Mouse (Mus musculus): ENCODE results near the gene Dido1. TPM values are rescaled to one million over a fixed set of nuclear protein-coding genes. Genes with fewer than 3 reads are reported as not detected.

Gene Dido1
- total RNA-seq, 2 experiments from 2014 or later = 39.0 to 39.7 TPM

DNA sequence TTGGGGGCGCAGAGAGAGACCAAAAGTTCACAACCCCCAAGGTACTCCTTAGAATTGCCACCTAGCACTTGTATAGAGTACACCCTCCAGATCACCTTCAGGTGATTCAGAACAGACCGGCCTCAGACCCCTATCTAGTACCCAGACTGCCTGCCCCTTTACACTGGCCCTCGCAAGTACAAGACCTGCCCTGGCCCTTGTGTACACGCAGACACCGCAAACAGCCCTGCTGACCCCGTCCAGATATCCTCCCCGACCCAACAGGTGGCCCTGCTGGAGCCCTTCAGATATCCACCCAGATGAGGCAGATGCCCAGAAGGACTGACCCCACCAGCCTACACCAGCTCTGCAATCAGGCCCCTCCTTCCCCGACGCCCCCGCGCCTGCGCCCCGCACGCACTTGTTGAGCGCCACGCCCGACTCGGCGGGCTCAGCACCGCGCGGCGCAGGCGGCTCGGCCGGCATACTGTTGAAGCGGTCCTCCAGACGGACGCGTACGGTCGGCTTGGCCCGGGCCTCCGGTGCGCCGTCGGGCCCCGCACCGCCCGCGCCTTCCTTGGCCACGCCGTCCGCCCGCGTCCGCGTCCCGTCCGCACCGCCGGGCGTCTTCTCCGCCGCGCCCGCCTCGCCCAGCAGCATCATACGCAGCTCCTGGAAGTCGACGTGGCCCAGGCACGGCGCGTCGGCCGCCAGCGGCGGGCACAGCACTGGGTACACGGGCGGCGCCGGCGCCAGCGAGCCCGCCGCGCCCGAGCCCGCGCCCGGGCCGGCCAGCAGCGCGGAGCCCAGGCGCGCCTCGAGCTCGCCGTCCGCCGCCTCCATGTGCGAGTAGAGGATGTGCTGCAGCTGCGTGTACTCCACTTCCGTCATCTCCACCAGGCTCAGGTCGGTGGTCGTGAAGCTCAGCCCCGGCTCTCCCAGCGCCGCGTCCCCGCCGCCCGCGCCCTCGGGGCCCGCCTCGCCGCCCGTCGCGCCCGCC lies 67.9 kb downstream of the Dido1 start:
- intact Hi-C loops (cut with DNase I) = no loop called here
- no peak for DNase-seq

DNA sequence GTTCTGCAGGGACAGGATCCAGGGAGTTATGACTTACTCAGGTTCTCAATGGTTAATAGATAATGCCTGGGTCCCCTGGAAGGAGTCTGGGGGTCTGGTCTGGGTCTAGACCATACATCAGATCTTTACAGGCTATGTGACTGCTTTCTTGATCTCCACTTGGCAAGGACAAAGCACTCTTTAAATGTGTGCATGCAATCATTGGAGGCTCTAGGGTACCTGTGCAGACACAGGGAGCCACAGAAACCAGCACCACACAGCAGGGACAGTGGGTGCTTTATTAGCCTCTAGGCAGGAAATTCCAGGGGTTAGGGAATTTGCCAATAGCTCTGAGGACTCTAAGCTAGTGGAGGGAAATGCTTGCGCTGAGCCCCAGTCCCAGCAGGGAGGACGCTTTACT lies 97.9 kb downstream of the Dido1 start:
- intact Hi-C loops (cut with DNase I) = no loop called here
- DNase-seq = no peak

DNA sequence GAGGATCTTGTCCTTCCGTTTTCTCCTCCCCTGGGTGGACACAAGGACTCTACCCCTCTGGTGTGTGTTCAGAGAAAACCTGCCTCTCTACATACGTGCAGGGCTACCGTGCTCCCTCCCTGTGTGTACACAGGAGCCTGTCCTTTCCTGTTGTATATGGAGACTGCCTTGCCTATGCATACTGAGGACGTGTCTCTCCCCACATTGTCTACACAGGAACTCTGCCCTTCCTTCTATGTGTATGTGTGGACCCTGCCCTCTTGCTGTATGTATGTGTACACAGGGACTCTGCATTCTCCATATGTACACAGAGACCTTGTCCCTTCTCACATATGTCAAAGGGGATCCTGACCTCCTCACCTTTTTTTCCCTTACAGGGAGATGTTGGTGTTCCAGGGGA lies 99.5 kb downstream of the Dido1 start:
- intact Hi-C loops (cut with DNase I) = no loop called here
- DNase-seq = no peak

Other genes starting within 250 kb of the Dido1 start
- not detected for gene Ntsr1, start 210.0 kb downstream of the Dido1 start, total RNA-seq (2021)
- 10 to 100 TPM; 14.5 to 14.8 TPM for gene Mrgbp, start 128.7 kb downstream of the Dido1 start, total RNA-seq (2021)
- 10 to 100 TPM; 37.7 to 38.2 TPM for gene Ogfr, start 120.8 kb downstream of the Dido1 start, total RNA-seq (2021)
- under 1 TPM; 0.46 to 0.50 TPM for gene Col9a3, start 112.2 kb downstream of the Dido1 start, total RNA-seq (2021)
- under 1 TPM in 1 of 2 experiments, not detected in 1; 0.12 TPM for gene Tcfl5, start 67.3 kb downstream of the Dido1 start, total RNA-seq (2021)
- gene Gid8, start 118 bp upstream of the Dido1 start, total RNA-seq (2021) = 10 to 100 TPM; 64.7 to 69.6 TPM
- gene Slc17a9, start 15.3 kb upstream of the Dido1 start, total RNA-seq (2021) = under 1 TPM; 0.34 to 0.57 TPM
- not detected for gene Bhlhe23, start 66.9 kb upstream of the Dido1 start, total RNA-seq (2021)
- 10 to 100 TPM; 43.1 to 43.9 TPM for gene Ythdf1, start 210.9 kb upstream of the Dido1 start, total RNA-seq (2021)
- gene Birc7, start 219.0 kb upstream of the Dido1 start, total RNA-seq (2021) = not detected
- gene Nkain4, start 244.7 kb upstream of the Dido1 start, total RNA-seq (2021) = 10 to 100 TPM; 15.3 to 15.7 TPM